Mouse (Mus musculus) heart, embryonic 10.5 days (tissue): ENCODE measurements around the gene L3mbtl4. TPM values are rescaled to one million over a fixed set of nuclear protein-coding genes. Genes with fewer than 3 reads are reported as not detected.

ENCODE experiments used
- DNase-seq: peaks from one replicate; pipeline ENCODE4 v3.0.0-alpha.2; 2017; ENCODE audit warnings: low spot score
- H3K27ac ChIP-seq: fragments of 300-500 bp; sonication (generic); 2 replicates; pipeline ENCODE4 v1.5.1; 2016; ENCODE audit warnings: mild to moderate bottlenecking
- H3K27me3 ChIP-seq: fragments of 300-500 bp; sonication (generic); 2 replicates; pipeline ENCODE4 v1.6.1; 2016; ENCODE audit warnings: mild to moderate bottlenecking; ENCODE audit not compliant: poor library complexity, insufficient read depth, severe bottlenecking
- H3K36me3 ChIP-seq: fragments of 300-500 bp; sonication (generic); 2 replicates; pipeline ENCODE4 v1.6.1; 2016; ENCODE audit warnings: mild to moderate bottlenecking, moderate library complexity
- H3K4me1 ChIP-seq: fragments of 300-500 bp; sonication (generic); 2 replicates; pipeline ENCODE4 v1.6.1; 2016; ENCODE audit warnings: mild to moderate bottlenecking
- H3K4me3 ChIP-seq: fragments of 300-500 bp; sonication (generic); 2 replicates; pipeline ENCODE4 v1.5.1; 2016; ENCODE audit warnings: mild to moderate bottlenecking, moderate library complexity
- H3K9me3 ChIP-seq: fragments of 300-500 bp; sonication (generic); 2 replicates; pipeline ENCODE4 v1.6.1; 2016; ENCODE audit warnings: mild to moderate bottlenecking, moderate library complexity
- WGBS: fragments of 180-500 bp; shearing (Covaris S2); methylation state at CpG from one replicate; pipeline ENCODE4 v1.1.7; 2016; 5-methylcytosine and 5-hydroxymethylcytosine counted together
- polyA plus RNA-seq: library from polyadenylated mRNA; unstranded; fragments of >200 nt; fragmentation: Nextera tagmentation; extraction: Ambion mirVana; gene quantifications from 2 replicates; pipeline ENCODE4 v1.2.1, GENCODE M21; 2016

The L3mbtl4 gene
- polyA plus RNA-seq, result not detected in 2 replicates

DNA sequence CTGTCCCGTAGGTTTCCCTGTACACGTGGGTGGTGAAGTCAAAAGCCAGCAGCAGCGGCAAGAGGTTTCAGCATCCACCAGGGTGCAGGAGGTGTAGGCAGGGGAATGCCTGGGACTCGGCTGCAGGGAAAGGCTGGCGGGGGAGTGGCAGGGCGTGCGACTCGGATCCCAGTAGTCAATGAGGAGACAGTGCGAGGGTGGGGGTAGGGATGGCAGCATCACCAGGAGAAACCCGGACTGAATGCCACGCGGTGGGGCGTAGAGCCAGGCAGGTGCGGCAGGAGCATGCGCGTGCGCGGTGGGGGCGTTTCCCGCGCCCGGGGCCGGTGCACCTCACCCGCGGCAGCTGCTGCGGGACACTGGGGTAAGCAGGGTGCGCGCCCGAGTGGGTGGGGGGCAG, at the start of gene L3mbtl4:
TSS of gene L3mbtl4 (plus strand) at position 271 of the 400 bp plus-strand sequence.
- no peak for DNase-seq
- no peaks in the 10 kb centered on the region for H3K36me3 ChIP-seq
- peak within 1 kb of the TSS; percentile 65 for H3K4me3 ChIP-seq
- peaks cover 9% of the 10 kb centered on the region for H3K4me1 ChIP-seq
- H3K9me3 ChIP-seq, result no peaks in the 10 kb centered on the region
- H3K27me3 ChIP-seq, result peaks cover 51% of the 10 kb centered on the region
- no peak within 1 kb of the TSS for H3K27ac ChIP-seq
- WGBS, result 1% methylated on average over 29 of the region's 29 CpGs

- no peak overlapping the region for H3K4me3 ChIP-seq
- no peaks in the 10 kb centered on the region for H3K9me3 ChIP-seq
- 68% methylated on average over 4 of the region's 4 CpGs for WGBS
- H3K4me1 ChIP-seq, result no peaks in the 10 kb centered on the region
- no peak for DNase-seq
- no peak overlapping the region for H3K27ac ChIP-seq
- no peaks in the 10 kb centered on the region for H3K27me3 ChIP-seq
- no peaks in the 10 kb centered on the region for H3K36me3 ChIP-seq
Observed at GRCm38 (mm10) chr17:68230484-68230883, 43.1 kb upstream of the L3mbtl4 start.

DNA sequence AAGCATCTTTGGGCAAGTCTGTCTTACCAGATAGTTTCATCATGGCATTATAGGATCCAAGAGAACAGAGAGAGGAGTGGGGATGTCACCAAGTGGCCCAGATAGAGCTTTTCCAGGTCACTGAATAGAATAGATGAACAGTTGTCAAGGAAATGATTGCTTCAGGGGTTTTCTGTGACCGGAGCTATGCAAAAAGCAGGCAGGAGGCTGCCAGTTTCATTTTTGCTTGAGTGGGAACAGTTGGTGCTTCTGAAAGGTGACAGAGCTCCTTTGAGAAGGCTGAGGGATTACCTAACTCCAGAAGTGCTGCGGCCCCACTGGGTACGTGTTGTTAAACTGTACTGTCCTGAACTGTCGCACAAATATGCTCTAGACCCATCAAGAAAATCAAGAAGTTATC, 38.2 kb upstream of the L3mbtl4 start:
- Histone ChIP-seq H3K4me1 (no peaks in the 10 kb centered on the region), H3K9me3 (no peaks in the 10 kb centered on the region), H3K36me3 (no peaks in the 10 kb centered on the region), H3K4me3 (no peak overlapping the region), H3K27me3 (no peaks in the 10 kb centered on the region), H3K27ac (no peak overlapping the region)
- WGBS, result 83% methylated on average over 4 of the region's 4 CpGs
- DNase-seq, result no peak

GRCm38 (mm10) chr17:68236992-68237391, 36.6 kb upstream of the L3mbtl4 start:
- no peaks in the 10 kb centered on the region for H3K27me3 ChIP-seq
- H3K9me3 ChIP-seq, result no peaks in the 10 kb centered on the region
- 79% methylated on average over 12 of the region's 12 CpGs for WGBS
- no peak overlapping the region for H3K27ac ChIP-seq
- peak; percentile 80 for DNase-seq
- H3K4me1 ChIP-seq, result no peaks in the 10 kb centered on the region
- H3K4me3 ChIP-seq, result no peak overlapping the region
- H3K36me3 ChIP-seq, result no peaks in the 10 kb centered on the region

GRCm38 (mm10) chr17:68240171-68240570, 33.4 kb upstream of the L3mbtl4 start:
- Histone ChIP-seq H3K4me3 (no peak overlapping the region), H3K9me3 (no peaks in the 10 kb centered on the region), H3K4me1 (no peaks in the 10 kb centered on the region), H3K27ac (no peak overlapping the region), H3K36me3 (no peaks in the 10 kb centered on the region), H3K27me3 (no peaks in the 10 kb centered on the region)
- 81% methylated on average over 2 of the region's 2 CpGs for WGBS
- no peak for DNase-seq

DNA sequence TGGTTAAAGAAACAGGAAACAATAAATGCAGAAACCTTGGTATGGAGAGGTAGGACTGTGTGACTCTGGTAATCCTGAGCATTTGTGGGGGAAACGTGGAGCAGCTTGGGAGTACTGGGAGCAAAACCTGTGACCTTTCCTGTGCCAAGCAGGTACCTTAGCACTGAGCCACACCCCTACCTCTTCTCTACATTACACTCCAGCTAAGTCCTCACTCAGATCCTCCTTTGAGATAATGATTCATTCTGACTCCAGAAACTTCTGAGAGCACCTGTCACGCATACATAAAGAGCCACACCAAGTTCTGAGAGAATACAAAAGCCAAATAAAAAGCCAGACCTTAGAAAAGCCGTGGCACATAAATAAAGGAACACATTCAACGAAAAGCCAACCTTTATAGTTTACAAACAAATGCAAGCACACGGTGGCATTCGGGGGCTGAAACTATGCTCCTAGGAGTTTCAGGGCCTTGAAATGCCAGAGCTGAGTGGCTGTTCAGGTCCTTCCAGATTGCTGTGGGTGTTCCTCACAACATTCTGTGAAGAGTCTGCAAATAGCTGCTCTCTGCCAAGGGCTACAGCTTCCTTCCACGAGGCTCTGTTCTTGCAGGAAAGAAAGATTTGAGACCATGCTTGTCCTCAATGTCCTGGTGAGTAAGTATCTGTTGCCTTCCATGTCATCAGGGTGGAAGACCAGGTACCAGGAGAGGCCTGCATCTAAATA, 8.6 kb upstream of the L3mbtl4 start:
- 83% methylated on average over 7 of the region's 7 CpGs for WGBS
- no peaks in the 10 kb centered on the region for H3K4me1 ChIP-seq
- no peaks in the 10 kb centered on the region for H3K36me3 ChIP-seq
- no peak overlapping the region for H3K27ac ChIP-seq
- DNase-seq, result no peak
- peaks cover 8% of the 10 kb centered on the region; the same call in 1 of the 2 replicates for H3K27me3 ChIP-seq
- H3K4me3 ChIP-seq, result no peak overlapping the region
- H3K9me3 ChIP-seq, result no peaks in the 10 kb centered on the region

- DNase-seq, result no peak
- 20% methylated on average over 14 of the region's 14 CpGs for WGBS
Observed at GRCm38 (mm10) chr17:68273954-68274353, 357 bp downstream of the L3mbtl4 start.

GRCm38 (mm10) chr17:68275138-68275537, 1.5 kb downstream of the L3mbtl4 start:
- Histone ChIP-seq H3K9me3 (no peaks in the 10 kb centered on the region), H3K27ac (no peak overlapping the region), H3K4me1 (peaks cover 9% of the 10 kb centered on the region), H3K27me3 (peaks cover 42% of the 10 kb centered on the region), H3K36me3 (no peaks in the 10 kb centered on the region), H3K4me3 (no peak overlapping the region)
- WGBS, result 82% methylated on average over 2 of the region's 2 CpGs
- DNase-seq, result no peak

More at GRCm38 (mm10) chr17:68273954-68274353, 357 bp downstream of the L3mbtl4 start:
- Histone ChIP-seq H3K9me3 (no peaks in the 10 kb centered on the region), H3K4me1 (peaks cover 9% of the 10 kb centered on the region), H3K4me3 (peak overlapping the region; percentile 65), H3K27me3 (peaks cover 51% of the 10 kb centered on the region), H3K36me3 (no peaks in the 10 kb centered on the region), H3K27ac (no peak overlapping the region)

- Histone ChIP-seq H3K4me3 (no peak overlapping the region), H3K9me3 (no peaks in the 10 kb centered on the region), H3K27ac (no peak overlapping the region), H3K36me3 (no peaks in the 10 kb centered on the region), H3K4me1 (no peaks in the 10 kb centered on the region), H3K27me3 (no peaks in the 10 kb centered on the region)
- no peak for DNase-seq
- WGBS, result 75% methylated on average over 2 of the region's 2 CpGs
Observed at GRCm38 (mm10) chr17:68280915-68281314, 7.3 kb downstream of the L3mbtl4 start.

GRCm38 (mm10) chr17:68285119-68285782, 11.7 kb downstream of the L3mbtl4 start:
- DNase-seq, result no peak
- no peaks in the 10 kb centered on the region for H3K9me3 ChIP-seq
- H3K4me1 ChIP-seq, result no peaks in the 10 kb centered on the region
- no peaks in the 10 kb centered on the region for H3K36me3 ChIP-seq
- H3K4me3 ChIP-seq, result no peak overlapping the region
- no peaks in the 10 kb centered on the region for H3K27me3 ChIP-seq
- no peak overlapping the region for H3K27ac ChIP-seq
- WGBS, result 57% methylated on average over 8 of the region's 8 CpGs

GRCm38 (mm10) chr17:68288094-68288493, 14.5 kb downstream of the L3mbtl4 start:
- 87% methylated on average over 4 of the region's 4 CpGs for WGBS
- Histone ChIP-seq H3K4me1 (no peaks in the 10 kb centered on the region), H3K27me3 (no peaks in the 10 kb centered on the region), H3K4me3 (no peak overlapping the region), H3K9me3 (no peaks in the 10 kb centered on the region), H3K36me3 (no peaks in the 10 kb centered on the region), H3K27ac (no peak overlapping the region)
- peak; percentile 19 for DNase-seq

DNA sequence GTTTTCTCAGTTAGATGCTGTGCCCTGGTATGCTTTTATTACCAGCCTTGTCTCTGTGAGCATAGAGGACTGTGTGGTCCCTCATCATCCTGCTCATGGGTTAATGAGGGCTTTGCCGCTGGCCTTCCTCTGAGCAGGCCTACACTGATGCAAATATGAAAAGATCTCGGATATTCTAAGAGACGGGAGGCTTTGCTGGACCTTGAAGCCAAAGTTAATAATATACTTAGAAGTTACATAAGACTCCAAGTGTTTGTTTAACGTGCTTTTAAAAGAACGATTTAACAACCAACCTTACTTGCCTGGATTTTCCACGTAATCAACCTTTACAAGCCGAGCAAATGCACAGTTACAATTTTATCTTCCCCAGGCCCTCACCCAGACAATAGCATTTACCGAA, 15.1 kb downstream of the L3mbtl4 start:
- Histone ChIP-seq H3K36me3 (no peaks in the 10 kb centered on the region), H3K27me3 (no peaks in the 10 kb centered on the region), H3K9me3 (no peaks in the 10 kb centered on the region), H3K4me1 (no peaks in the 10 kb centered on the region), H3K27ac (no peak overlapping the region), H3K4me3 (no peak overlapping the region)
- WGBS, result 87% methylated on average over 8 of the region's 8 CpGs
- DNase-seq, result peak; percentile 24

DNA sequence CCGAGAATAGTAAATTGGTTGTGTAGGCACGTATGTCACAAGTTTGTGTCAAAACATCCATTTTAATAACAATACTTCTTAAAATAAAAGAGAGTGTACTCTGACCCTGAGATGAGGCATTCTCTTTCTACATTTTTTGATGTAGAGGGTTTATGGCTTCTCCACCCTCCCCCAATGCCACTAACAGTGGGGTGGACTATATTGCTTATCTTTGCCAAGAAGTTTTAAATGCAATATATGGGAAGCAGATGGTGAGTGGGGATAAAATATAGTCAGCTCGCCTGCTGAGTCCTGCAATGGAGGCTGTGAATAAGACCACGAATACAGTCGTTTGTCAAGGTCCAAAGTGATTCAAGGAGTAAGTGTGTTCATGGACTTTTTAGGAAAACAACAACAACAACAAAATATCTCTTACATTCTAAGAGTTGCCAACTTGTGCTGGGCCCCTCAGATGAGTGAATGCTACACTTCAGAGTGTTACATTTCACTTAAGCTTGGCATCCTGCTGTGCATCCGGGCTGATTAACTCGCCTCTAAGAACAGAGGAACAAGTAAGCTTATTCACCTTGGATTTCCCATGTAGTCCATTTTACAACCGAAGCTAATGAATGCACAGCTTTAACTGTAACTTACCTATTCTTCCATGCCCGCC, 18.2 kb downstream of the L3mbtl4 start:
- no peaks in the 10 kb centered on the region for H3K9me3 ChIP-seq
- H3K27ac ChIP-seq, result no peak overlapping the region
- 70% methylated on average over 9 of the region's 9 CpGs for WGBS
- H3K4me1 ChIP-seq, result no peaks in the 10 kb centered on the region
- H3K27me3 ChIP-seq, result no peaks in the 10 kb centered on the region
- H3K36me3 ChIP-seq, result no peaks in the 10 kb centered on the region
- no peak overlapping the region for H3K4me3 ChIP-seq
- DNase-seq, result no peak
